Mouse (Mus musculus) embryo, embryonic 11.5 days (tissue): Measurements from ENCODE around the gene BC051142.

Experiments
- DNase-seq: peaks from one replicate; pipeline ENCODE4 v3.0.0-alpha.2; 2012; ENCODE audit warnings: low read depth, low spot score

Gene BC051142

GRCm38 (mm10) chr17:34398711-34399393, at the start of gene BC051142:
Gene BC051142, plus strand, starts transcription at chr17:34398820.
- peak; percentile 79 for DNase-seq

- peak; percentile 63 for DNase-seq
Observed at GRCm38 (mm10) chr17:34349429-34349828, 49.2 kb upstream of the BC051142 start.

GRCm38 (mm10) chr17:34354539-34354938, 44.1 kb upstream of the BC051142 start, which contains the start of gene Btnl2:
Gene Btnl2, plus strand, starts transcription at chr17:34354822.
- no peak for DNase-seq

- no peak for DNase-seq
Observed at GRCm38 (mm10) chr17:34354940-34355339, 43.7 kb upstream of the BC051142 start.

GRCm38 (mm10) chr17:34362954-34363546, 35.6 kb upstream of the BC051142 start:
- DNase-seq, result no peak

- no peak for DNase-seq
Observed at GRCm38 (mm10) chr17:34363676-34364310, 34.8 kb upstream of the BC051142 start.

DNA sequence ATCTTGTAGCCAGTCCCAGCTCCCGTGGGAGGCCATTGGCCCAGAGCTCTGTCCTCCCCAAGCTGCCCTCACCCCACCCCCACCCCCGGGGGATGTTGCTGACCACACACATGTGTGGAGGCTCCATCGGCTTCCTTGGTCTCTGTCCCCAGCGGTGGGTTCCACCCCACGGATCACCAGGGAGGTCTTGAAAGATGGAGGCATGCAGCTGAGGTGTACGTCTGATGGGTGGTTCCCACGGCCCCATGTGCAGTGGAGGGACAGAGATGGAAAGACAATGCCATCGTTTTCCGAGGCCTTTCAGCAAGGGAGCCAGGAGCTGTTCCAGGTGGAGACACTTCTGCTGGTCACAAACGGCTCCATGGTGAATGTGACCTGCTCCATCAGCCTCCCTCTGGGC, 33.6 kb upstream of the BC051142 start:
- no peak for DNase-seq

- no peak for DNase-seq
Observed at GRCm38 (mm10) chr17:34370563-34370962, 28.1 kb upstream of the BC051142 start.

DNA sequence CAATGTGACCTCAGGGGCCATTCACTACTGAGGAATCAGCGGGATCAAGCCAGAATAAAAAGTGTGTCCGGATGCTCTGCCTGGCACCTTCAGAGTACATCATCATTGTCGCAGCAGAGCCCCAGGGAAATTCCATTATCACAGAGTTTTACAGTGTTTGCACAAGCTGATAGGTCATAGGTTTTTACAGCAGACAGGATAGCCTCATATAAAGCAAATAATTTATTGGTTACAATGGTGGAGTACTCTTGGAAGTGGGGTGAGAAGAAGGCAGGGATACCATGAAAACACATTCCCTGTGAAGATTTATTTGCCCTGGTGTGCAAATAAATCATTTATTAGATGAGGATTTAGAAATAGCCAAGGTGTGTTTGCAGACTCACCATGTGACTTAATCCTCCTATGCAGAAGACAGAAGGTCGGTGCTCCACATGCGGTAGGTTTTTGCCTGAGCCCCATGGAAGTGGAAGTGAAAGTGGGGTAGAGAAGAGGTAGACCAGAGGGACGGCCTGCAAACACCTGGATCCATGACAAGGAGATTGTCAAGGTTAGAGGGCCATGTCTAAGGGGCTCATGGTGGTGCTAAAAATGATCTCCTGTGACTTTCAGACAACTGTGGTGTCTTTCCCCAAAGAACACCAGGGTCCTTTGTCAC, 25.4 kb upstream of the BC051142 start:
- DNase-seq, result no peak

GRCm38 (mm10) chr17:34376847-34377246, 21.8 kb upstream of the BC051142 start, which contains the start of gene Btnl1:
Gene Btnl1, plus strand, starts transcription at chr17:34377132.
- no peak for DNase-seq

DNA sequence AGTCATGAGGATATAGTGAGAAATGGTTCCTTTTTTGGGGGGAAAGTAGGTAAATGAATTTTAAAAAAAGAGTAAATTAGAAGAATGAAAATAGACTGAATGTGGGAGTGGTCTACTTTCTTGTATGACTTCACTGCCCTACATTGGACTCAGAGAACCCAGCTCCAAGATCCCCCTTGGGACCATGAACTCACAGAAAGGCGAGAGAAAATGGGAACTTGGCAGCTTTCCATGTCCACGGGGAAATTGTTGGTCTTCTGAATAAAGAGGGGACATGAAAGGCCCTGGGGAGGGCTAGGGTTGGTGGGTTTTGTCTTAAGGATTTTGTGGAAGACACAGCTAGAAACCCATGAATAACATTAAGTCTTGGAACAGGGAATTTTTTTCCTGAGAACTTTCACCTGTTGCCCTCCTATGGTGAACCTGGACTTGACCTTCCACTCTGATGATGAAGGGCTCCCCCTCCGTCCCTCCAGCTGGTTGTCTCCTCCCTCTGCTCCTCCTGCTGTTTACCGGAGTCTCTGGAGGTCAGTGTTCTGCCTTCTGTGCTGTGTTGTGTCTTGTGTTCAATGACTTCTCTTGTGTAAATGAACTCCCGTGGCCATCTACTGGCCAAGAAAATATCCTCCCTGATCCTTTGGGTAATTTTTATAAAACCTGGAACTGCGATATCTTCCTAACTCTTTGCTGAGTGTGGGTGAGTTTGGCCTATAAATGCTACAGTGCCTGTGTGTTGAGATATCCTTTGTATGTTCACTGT, 21.0 kb upstream of the BC051142 start:
- DNase-seq, result no peak

DNA sequence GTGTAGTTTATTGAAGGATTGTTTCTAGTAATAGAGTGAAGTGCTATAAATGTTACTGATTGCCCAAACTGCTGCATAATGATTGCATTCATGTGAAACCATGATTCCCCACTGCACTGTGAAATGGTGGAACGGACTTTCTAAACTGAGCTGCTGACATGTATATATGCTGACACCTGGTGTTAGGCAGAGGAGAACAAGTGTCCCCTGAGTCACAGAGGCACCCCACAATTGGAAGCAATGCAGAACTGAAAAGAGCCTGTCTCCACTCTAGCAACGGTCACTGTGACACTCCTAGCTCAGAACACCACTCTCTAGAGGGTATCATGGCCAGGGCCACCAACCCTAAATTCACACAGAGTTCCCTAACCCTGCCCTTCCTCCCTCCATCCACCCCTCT, 19.9 kb upstream of the BC051142 start:
- no peak for DNase-seq

DNA sequence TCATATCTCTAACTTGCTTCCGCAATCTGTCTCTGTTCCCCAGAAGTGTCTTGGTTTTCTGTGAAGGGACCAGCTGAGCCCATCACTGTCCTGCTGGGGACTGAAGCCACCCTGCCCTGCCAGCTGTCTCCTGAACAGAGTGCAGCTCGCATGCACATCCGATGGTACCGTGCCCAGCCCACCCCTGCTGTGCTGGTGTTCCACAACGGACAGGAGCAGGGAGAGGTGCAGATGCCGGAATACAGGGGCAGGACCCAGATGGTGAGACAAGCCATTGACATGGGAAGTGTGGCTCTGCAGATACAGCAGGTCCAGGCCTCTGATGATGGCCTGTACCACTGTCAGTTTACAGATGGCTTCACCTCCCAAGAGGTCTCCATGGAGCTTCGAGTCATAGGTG, 19.2 kb upstream of the BC051142 start:
- DNase-seq, result no peak

GRCm38 (mm10) chr17:34381876-34382275, 16.7 kb upstream of the BC051142 start:
- DNase-seq, result no peak

DNA sequence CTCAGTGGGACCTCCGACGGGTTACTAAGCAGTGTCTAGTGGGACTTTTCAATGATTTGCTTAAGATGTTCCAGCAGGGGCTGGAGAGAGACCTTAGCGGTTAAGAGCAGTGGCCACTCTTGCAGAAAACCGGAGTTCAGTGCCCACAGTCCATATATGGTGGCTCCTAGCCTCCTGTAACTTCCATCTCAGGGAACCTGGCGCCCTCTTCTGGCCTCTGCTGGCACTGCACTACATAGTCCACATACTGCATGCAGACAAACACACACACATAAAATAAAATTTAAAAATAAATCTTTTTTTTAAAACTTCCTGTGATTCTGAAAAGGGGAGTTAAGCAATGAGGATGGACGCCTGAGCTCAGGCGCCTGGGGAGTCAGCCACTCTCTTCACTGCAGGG, 15.4 kb upstream of the BC051142 start:
- DNase-seq, result no peak

DNA sequence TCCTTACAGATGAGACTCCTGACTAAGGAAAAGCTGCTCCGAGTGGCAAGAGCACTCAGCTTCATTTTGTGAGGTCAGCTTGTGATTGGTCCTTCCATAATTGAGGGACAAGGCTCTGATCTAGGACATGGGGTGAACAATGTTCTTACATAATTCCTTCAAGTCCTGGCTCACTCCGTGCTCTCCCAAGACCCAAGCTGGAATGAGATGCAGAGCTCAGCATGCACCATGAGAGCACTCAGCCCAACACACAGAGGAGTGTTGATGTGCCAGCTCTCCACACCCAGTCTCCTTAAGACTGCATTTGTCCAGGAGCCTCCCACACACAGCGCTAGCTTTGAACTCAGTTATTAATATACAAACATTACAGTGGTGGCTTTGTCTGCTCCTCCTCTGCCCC, 13.9 kb upstream of the BC051142 start:
- DNase-seq, result no peak

DNA sequence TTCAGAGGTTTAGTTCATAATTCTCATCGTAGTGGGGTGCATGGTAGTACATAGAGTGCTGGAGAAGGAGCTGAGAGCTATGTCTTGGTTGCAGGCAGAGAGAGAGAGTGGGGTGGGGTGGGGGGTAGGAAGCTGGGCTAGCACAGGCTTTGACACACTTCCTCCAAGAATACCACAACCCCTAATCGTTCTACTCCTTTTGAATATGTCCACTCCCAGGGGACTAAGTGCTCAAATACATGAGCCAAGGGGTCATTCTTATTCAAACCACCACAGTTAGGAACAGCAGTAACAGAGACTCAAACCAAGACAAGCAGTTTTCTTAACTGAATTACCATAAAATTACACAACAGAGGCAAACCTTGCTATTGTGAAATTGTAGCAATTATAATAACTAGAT, 12.0 kb upstream of the BC051142 start:
- no peak for DNase-seq

DNA sequence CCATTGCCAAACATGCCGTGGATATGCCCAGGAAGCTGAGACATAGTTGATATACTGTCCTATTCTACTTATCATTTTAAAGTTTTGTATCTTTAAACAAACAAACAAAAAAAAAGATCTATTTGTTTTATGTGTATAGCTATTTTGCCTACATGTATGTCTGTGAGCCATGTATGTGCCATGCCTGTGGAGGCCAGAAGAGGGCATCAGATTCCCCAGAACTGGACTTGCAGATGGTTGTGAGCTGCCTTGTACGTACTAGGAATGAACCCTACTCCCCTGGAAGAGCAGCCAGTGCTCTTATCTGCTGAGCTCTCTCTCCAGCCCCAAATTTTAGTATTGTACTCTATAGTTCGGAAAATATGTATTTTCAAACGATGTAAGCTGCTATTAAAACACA, 10.1 kb upstream of the BC051142 start:
- no peak for DNase-seq

- no peak for DNase-seq
Observed at GRCm38 (mm10) chr17:34391507-34391906, 7.1 kb upstream of the BC051142 start.

GRCm38 (mm10) chr17:34392321-34392720, 6.3 kb upstream of the BC051142 start:
- DNase-seq, result no peak

DNA sequence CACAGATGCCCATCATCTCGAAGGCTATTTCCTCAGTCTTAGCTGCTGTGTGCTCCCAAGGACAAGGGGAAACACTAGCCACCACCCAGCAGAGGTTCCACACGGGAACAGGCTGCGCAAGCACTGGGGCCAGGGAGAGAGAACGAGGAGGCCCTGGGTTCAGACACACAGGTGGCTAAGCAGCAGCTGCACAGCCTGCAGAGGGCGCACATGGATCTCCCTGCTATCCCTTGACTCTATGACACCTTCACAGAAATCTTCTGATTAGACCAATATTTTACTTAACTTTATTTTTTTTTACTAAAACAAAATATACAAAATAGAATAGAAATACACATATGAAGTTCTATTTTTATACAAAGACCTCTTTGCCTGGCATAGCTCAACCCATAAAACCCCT, 1.3 kb upstream of the BC051142 start:
- DNase-seq, result no peak
